Mouse (Mus musculus) cortical plate, adult 2 months (tissue): ENCODE data around the gene Dab1.

Experiments
- CTCF ChIP-seq: fragments of 200-500 bp; IDR thresholded peaks from 2 replicates; pipeline ENCODE4 v1.5.1; 2011; ENCODE audit warnings: mild to moderate bottlenecking, control low read depth, low read length; ENCODE audit not compliant: insufficient read depth; ENCODE audit errors: extremely low read depth
- POLR2A ChIP-seq: fragments of 200-500 bp; IDR thresholded peaks from 2 replicates; pipeline ENCODE4 v1.6.1; 2011; ENCODE audit warnings: mild to moderate bottlenecking, low read length, control low read depth; ENCODE audit not compliant: insufficient read depth; ENCODE audit errors: extremely low read depth

DNA sequence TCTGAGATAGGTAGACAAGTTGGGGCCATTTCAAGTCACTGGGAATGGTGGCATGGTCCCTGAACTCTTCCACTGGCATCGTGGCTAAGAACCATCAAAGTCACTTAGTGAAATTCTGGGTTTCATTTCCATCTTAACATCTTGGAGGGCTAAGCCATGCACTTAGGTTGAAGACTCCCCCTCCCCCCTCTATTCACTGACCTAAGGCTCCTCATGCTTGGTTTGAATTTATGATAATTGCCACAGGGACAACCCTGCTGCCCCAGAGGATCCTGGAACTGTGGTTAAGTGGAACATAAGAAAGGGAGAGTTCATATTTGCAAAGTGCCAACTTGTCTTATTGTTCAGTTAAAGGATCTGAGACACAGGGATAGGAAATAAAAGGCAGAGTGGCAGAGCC is 375.2 kb downstream of the Dab1 start:
- no peak for TF ChIP-seq POLR2A
- TF ChIP-seq CTCF = no peak
